Mouse (Mus musculus): ENCODE measurements around the gene Zfp410.
A peak's percentile ranks its signal among the peaks of the same experiment; 100 is the strongest.

Zfp410 gene

DNA sequence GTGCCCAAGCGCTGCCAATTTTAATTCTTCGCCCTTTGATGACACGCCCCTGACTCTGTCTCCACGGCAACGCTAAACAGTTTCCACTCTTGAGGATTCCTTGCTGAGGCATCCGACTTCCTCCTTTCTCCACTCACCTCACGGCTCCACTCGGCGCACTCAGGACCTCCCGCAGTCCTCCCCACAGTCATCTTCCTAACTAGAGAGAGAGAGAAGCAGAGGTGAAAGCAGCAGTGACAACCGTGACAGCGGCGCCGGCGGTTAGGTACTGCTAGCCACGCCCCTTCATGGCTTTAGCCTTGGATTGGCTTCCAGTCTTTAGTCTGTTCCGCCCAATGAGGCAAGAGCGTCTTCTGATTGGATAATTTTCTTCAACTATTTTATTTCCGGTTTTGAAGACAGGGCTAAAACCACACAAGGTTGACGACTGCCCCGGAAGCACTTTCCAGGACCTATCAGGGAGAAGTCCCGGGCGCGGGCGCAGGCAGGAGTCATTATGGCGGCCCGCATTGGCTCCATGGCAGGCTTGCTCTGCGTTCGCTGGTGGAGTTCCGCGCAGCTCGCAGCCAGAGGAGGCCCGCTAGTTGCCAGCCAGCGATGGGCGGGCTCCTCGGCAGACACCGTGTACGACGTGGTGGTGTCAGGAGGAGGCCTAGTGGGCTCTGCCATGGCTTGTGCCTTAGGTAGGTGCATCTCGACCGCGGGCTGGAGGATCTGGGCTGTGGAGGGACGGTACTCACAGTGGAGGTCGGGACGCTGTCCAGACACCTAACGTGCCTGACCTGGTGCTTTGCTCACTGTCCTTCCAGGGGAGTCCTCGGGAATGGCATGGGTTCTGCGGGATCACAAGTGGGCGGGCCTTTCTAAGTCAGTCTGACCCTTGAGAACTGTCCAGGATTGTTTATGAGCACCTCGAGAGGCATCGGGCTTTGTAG is 45.2 kb downstream of the Zfp410 start, which contains the start of the genes Coq6 and Fam161b:
TSS of gene Coq6 (plus strand) at position 103 of the 935 bp plus-strand sequence.
TSS of gene Fam161b (minus strand) at position 279 of the 935 bp plus-strand sequence.
- peak; percentile 96 to 97 for DNase-seq

DNA sequence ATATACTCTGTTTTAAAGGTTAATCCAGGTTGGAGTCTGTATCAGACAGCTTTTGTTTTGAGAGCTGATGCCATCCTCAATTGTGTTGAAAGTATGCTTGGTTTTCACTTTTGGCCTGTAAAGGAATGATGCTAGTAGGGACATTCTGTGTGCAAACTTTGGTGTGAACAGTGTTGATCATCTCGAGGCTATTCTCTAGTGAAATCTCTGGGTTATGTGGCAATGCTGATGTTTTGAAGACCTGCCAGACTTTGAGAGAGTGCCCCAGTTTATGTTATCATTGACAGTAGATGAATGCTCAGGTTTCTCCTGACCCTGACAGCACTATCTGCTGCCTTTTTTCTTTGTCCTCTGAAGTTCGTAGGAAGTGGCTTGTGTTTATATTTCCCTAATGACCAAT is 46.2 kb downstream of the Zfp410 start:
- DNase-seq: no peak

DNA sequence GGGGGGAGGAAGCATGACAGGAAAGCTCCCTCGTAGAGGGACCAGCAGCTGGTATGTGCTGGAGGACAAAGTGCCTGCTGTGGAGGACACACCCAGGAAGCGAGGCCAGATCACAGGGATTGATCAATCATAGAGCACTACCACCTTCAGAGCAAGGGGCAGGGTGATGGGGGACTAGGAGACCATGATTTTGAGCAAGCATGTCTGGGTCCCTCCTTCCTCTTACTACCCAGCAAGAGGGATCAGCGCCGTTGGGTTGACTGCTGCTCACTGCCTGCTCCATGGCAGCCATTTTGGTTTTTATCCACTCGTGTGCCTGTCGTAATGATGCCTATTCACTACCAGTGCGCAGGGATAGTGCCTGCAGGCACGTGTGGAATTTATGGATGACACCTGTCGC is 47.6 kb downstream of the Zfp410 start:
- no peak for DNase-seq

DNA sequence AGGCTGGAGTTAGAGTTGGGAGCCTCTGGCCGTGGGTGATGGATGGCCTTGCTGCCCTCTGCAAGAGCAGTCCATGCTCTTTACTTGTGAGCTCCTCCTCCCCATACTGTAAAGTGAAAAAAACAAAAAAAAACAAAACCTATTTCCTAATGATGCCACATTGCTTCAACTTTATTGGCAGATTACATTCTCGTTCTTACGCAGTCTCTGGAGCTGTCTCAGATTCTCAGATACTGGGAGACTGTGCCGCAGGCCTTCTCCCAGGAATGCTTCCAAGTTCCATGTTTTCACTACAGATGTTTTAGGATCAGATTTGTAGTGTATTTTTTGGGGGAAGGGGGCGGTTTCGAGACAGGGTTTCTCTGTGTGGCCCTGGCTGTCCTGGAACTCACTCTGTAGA is 48.5 kb downstream of the Zfp410 start:
- no peak for DNase-seq

DNA sequence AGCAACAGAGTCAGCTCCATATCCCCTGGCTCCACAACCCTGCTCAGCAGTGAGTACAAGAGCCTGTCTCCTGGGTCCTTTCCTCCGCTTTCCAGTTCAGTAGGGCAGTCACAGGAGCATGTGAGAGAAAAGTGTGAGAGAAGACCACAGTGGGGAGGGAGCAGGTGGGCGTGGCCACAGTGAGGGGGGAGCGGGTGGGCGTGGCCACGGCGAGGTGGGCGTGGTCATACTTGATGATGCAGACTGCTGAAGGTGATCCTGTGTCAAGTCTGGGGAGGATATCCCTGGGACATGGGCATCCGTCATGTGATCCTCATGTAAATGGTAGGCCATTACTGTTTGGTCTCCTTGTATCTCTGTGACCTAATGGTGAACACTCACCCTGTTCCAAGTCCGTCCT is 50.3 kb downstream of the Zfp410 start:
- DNase-seq: no peak

DNA sequence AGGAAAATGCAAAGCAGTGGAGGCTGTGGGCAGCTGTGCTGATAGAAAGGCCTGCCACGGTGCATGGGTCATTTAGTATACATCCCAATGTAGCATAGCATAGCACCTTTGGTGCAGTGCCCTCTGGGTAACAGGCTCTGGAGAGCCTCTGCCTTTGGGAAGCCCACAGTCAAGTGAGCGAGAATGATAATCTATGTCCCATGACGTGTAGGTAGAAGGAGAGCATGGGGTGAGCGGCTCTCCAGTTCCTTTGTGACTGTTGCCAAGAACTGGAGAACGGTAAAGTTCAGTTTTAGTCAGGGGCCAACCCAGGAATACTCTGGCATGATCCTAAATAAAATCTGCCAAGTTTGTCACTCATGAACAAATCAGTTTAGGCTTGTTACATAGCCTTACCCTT is 55.0 kb downstream of the Zfp410 start:
- no peak for DNase-seq

DNA sequence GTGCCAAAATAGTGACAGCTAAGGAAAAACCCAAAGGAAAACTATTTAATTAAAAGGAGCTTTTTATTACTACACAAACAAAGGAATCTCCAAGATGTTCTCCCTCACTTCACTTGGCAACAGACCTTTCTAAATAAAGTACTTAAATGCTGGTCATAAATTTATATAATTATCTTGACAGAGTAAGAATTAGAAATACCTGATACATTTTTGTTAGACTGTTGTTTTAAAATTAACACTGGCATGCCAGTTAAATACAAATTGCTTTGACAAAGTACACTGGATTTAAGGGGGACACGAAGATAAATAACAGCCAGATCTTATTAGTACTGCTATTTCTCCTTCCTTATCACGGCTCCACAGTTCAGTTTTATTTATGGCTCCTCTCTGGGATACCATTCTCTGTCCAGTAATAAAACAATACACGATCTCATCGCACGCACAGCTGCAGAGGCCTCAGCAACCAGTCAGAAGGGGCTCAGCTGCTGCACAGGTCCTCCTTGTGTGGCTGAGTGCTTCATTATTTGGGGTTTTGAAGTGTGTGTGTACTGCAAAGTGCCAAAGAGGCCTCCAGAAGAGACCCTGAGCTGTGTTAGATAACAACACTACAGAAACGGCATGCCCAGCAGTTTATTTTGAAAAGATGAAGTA is 57.3 kb downstream of the Zfp410 start:
- no peak for DNase-seq

DNA sequence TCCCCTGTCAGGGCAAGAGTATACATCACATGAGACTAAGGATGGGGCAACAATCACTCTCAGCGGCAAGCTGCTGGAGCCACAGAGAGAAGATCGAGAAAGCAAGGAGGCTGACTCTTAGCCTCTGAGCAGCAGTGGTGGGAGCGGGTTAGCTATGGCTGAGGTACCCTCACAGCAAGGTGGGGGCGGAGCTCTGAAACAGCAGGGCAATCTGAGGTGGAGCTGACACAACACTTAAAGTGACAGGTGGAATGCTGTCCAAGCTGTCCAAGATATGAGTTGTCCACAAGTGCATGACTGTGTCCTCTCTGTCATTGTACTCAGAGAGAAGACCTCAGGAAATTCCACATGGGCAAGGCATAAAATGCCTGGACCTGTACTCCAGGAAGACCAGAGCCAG is 65.7 kb downstream of the Zfp410 start:
- DNase-seq: no peak

DNA sequence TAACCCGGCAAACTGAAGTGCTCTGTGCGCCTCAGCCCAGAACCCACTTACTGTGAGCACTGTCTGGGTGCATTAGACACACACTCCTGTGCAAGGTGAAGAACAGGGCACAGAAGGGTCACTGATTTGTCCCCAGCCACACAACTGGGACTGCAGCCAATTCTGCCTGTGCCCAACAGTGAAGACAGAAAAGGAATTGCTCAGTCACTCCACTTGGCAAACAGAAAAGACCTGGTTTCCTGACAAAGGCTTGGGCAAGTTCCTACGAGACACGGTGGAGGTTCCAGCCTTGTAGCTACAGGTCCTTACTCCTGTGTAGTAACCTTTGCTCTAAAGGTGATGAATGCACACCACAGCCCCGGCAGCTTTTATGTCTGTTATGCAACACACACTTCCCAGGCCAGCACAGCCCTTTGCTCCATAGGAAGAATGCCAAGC is 68.0 kb downstream of the Zfp410 start:
- DNase-seq: peak; percentile 86 to 94

DNA sequence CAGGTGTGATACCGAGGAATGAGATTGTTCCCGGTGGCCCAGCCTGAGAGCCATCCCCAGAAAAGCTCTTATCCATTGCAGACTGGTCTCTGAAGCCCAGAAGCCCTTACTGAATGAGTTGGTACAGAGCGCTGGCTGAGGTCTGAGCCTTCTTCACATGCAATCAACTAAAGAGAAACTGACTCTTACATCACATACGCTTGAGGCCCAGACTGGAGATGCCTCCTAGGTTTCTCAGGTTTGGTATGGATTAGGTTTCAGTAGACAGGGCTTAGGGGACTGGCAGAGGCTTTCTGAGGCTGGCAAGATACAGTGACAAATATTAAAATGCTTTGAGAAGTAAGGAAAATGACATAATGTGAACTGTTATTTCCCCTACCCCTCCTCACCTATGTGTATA is 68.8 kb downstream of the Zfp410 start:
- no peak for DNase-seq

DNA sequence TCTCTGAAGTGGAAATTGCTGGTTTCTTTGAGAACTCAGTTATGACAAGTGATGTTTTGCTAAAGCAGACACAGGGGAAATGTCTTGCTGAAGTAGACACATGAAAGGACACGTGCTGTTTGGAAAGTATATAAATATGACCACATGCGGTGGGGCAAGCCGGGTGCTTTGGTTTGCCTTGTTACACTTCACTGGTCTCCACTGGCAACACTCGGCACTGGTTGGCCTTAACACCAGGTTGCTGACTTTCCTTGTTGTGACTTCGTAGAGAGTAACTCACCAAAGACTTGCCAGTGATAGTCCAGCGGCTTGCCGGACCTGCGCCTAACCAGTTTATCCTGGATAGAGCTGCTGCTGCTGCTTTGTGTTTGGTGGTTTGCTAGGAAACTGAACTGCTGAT is 71.4 kb downstream of the Zfp410 start:
- peak; percentile 65 to 77 for DNase-seq

DNA sequence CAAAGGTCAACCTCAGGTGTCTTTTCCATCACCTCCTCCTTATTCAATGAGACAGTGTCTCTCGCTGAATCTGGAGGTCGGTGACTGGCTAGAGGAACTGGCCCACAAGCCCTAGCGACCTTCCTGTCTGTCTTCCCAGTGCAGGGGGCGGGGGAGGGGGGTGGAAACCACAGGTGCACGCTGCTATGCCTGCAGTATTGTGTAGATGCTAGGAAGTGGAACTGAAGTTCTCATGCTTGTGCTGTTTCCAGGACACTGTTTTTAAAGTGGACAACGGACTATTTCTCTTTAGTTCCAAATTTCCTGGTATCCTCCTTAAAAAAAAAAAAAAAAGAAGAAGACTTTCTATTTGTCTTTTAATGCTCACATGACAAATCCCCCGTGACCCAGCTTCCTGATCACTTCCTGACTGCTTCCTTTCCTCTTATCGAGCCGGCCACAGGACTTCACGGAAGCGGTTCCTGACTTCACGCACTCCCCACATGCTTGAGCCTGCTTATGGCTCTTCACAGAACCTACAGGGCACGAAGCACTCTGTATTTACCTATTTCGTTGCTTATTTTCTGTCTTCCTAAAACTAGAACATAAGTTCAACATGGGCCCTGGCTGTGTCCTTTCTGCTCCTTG is 72.2 kb downstream of the Zfp410 start:
- DNase-seq: no peak

DNA sequence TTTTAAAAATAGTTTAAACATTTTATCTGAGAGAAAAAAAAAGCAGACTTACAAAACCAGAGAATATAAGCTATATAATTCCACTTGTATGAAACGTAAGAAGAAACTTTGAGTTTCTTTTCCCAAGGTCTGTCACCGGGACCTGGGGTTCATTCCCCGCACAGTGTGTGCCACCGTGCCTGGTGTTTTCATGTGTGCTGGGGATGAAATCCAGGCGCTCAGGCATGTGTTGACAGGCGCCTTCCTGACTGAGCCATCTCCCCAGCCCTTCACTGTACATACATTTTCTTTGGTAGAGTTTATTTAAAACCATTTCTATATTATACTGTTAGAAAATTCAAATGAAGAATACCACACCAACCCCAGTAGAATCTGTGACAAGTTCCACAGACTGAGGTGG is 73.7 kb downstream of the Zfp410 start:
- DNase-seq: no peak

DNA sequence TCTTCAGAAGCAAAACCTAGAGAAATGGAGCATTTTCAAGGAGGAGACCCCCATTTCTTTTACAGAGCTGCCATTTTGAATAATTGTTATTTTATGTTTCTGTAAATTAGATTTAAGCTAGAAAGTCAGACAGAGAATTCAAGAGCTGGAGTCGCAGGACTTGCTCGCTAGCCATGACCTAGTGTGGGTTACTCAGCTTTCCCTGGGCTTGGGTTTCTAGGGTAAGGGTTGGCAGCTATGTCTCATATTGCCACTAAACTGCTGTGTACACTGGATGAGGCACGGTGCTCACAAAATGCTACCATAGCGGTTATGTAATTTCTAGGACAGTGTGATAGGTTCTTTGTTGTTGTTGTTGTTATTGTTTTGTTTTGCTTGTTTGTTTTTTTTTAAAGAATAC is 76.0 kb downstream of the Zfp410 start:
- no peak for DNase-seq

Data from kidney, adult 8-10 months (tissue).